ENCODE assay signal across 13 mouse cellular contexts in genomic region chr1:120261166-120261565, GRCm38 (mm10).
"Had no signal": no experiment of that assay in that cellular context is flagged by ENCODE, and none has a peak within 500 bp of the region (broad histone marks: within the 10 kb centered on the region; RNA-seq: fewer than 3 reads in every experiment).

No protein-coding gene starts in this region.

- H3K9me3 ChIP-seq: limb, embryonic 13.5 days; neural tube, embryonic 15.5 days; stomach, embryonic 15.5 days had no signal

- H3K27ac ChIP-seq: limb, embryonic 13.5 days; neural tube, embryonic 15.5 days; stomach, embryonic 15.5 days had no signal

- H3K27me3 ChIP-seq: stomach, embryonic 15.5 days had no signal

- DNase-seq: kidney, adult 18-20 months; kidney, postnatal 10 days; left cerebral cortex, postnatal 4 days; lung, adult 18-20 months; midbrain, embryonic 14.5 days; right cerebral cortex, adult 18-20 months; spleen, adult 18-20 months; thymus, adult 2 months; thymus, postnatal 25 days had no signal

- H3K4me3 ChIP-seq: limb, embryonic 13.5 days; myocyte; neural tube, embryonic 15.5 days; stomach, embryonic 15.5 days had no signal

- H3K4me2 ChIP-seq: limb, embryonic 13.5 days; neural tube, embryonic 15.5 days; stomach, embryonic 15.5 days had no signal

- H3K9ac ChIP-seq: limb, embryonic 13.5 days; neural tube, embryonic 15.5 days; stomach, embryonic 15.5 days had no signal

- H3K36me3 ChIP-seq: limb, embryonic 13.5 days; neural tube, embryonic 15.5 days; stomach, embryonic 15.5 days had no signal
